ENCODE assay signal across 15 mouse cellular contexts in genomic region chr10:111913066-111913785, GRCm38 (mm10).
"Had no signal": no experiment of that assay in that cellular context is flagged by ENCODE, and none has a peak within 500 bp of the region (broad histone marks: within the 10 kb centered on the region; RNA-seq: fewer than 3 reads in every experiment).

No protein-coding gene starts in this region.

- DNase-seq: kidney, adult 9 months; lung, adult 18-20 months; right cerebral cortex, adult 18-20 months; right cerebral cortex, postnatal 4 days; spleen, adult 18-20 months; thymus, postnatal 36 days had no signal

- H3K27ac ChIP-seq: limb, embryonic 12.5 days; limb, embryonic 15.5 days; liver, embryonic 12.5 days; liver, embryonic 15.5 days; lung, embryonic 15.5 days; midbrain, embryonic 15.5 days; neural tube, embryonic 13.5 days; stomach, embryonic 15.5 days had no signal

- ATAC-seq: liver, embryonic 12.5 days; midbrain, embryonic 15.5 days had no signal

- H3K36me3 ChIP-seq: limb, embryonic 12.5 days; limb, embryonic 15.5 days; liver, embryonic 12.5 days; liver, embryonic 15.5 days; lung, embryonic 15.5 days; midbrain, embryonic 15.5 days; neural tube, embryonic 13.5 days; stomach, embryonic 15.5 days had no signal

- H3K27me3 ChIP-seq: limb, embryonic 12.5 days; limb, embryonic 15.5 days; liver, embryonic 12.5 days; liver, embryonic 15.5 days; lung, embryonic 15.5 days; midbrain, embryonic 15.5 days; neural tube, embryonic 13.5 days; stomach, embryonic 15.5 days had no signal

- H3K9ac ChIP-seq: limb, embryonic 12.5 days; limb, embryonic 15.5 days; liver, embryonic 12.5 days; liver, embryonic 15.5 days; lung, embryonic 15.5 days; midbrain, embryonic 15.5 days; neural tube, embryonic 13.5 days; stomach, embryonic 15.5 days had no signal

- H3K4me2 ChIP-seq: limb, embryonic 12.5 days; limb, embryonic 15.5 days; liver, embryonic 12.5 days; liver, embryonic 15.5 days; lung, embryonic 15.5 days; midbrain, embryonic 11.5 days; midbrain, embryonic 15.5 days; neural tube, embryonic 13.5 days; stomach, embryonic 15.5 days had no signal

- H3K9me3 ChIP-seq: limb, embryonic 12.5 days; limb, embryonic 15.5 days; liver, embryonic 15.5 days; lung, embryonic 15.5 days; midbrain, embryonic 15.5 days; neural tube, embryonic 13.5 days; stomach, embryonic 15.5 days had no signal

- H3K4me3 ChIP-seq: limb, embryonic 12.5 days; limb, embryonic 15.5 days; liver, embryonic 12.5 days; liver, embryonic 15.5 days; lung, embryonic 15.5 days; midbrain, embryonic 15.5 days; neural tube, embryonic 13.5 days; stomach, embryonic 15.5 days had no signal

- H3K4me1 ChIP-seq: limb, embryonic 12.5 days; limb, embryonic 15.5 days; liver, embryonic 12.5 days; liver, embryonic 15.5 days; lung, embryonic 15.5 days; midbrain, embryonic 15.5 days; neural tube, embryonic 13.5 days; stomach, embryonic 15.5 days had no signal
